Mouse (Mus musculus) limb, embryonic 11.5 days (tissue): ENCODE data around the gene Akap13. TPM values are rescaled to one million over a fixed set of nuclear protein-coding genes. Genes with fewer than 3 reads are reported as not detected.

ENCODE experiments used
- ATAC-seq: fragments of 200-750 bp; cut with Nextera tagmentation; 2 replicates; pipeline ENCODE4 v1.8.0; 2017; ENCODE audit warnings: low read depth; ENCODE audit not compliant: insufficient number of reproducible peaks, low FRiP score, low TSS enrichment
- DNase-seq: peaks from one replicate; pipeline ENCODE4 v3.0.0-alpha.2; 2015; ENCODE audit warnings: low spot score
- H3K27ac ChIP-seq: fragments of 300-500 bp; sonication (generic); replicated peaks from 2 replicates; pipeline ENCODE4 v1.5.1; 2014; ENCODE audit warnings: low read depth, mild to moderate bottlenecking, low read length
- H3K27me3 ChIP-seq: fragments of 300-500 bp; sonication (generic); 2 replicates; pipeline ENCODE4 v1.6.1; 2014; ENCODE audit warnings: mild to moderate bottlenecking, low read length, mixed read lengths; ENCODE audit not compliant: control insufficient read depth, insufficient read depth
- H3K36me3 ChIP-seq: fragments of 300-500 bp; sonication (generic); 2 replicates; pipeline ENCODE4 v1.6.1; 2014; ENCODE audit warnings: mild to moderate bottlenecking, low read length, moderate library complexity, mixed read lengths; ENCODE audit not compliant: control insufficient read depth, insufficient read depth
- H3K4me1 ChIP-seq: fragments of 300-500 bp; sonication (generic); 2 replicates; pipeline ENCODE4 v1.6.1; 2014; ENCODE audit warnings: low read length, mixed read lengths; ENCODE audit not compliant: control insufficient read depth, insufficient read depth
- H3K4me2 ChIP-seq: fragments of 300-500 bp; sonication (generic); 2 replicates; pipeline ENCODE4 v1.6.1; 2014; ENCODE audit warnings: low read depth, mild to moderate bottlenecking, moderate library complexity; ENCODE audit not compliant: severe bottlenecking
- H3K4me3 ChIP-seq: fragments of 300-500 bp; sonication (generic); 2 replicates; pipeline ENCODE4 v1.5.1; 2014; ENCODE audit warnings: low read depth, low read length
- H3K9ac ChIP-seq: fragments of 300-500 bp; sonication (generic); 2 replicates; pipeline ENCODE4 v1.6.1; 2014; ENCODE audit warnings: mild to moderate bottlenecking, low read length
- H3K9me3 ChIP-seq: fragments of 300-500 bp; sonication (generic); 2 replicates; pipeline ENCODE4 v1.6.1; 2016; ENCODE audit warnings: low read length; ENCODE audit not compliant: control insufficient read depth
- WGBS: fragments of 180-500 bp; shearing (Covaris S2); extraction: QIAGEN DNeasy Blood & Tissue Kit; methylation state at CpG from one replicate; pipeline ENCODE4 v1.1.7; 2014; 5-methylcytosine and 5-hydroxymethylcytosine counted together
- polyA plus RNA-seq: library from polyadenylated mRNA; unstranded; fragments of >200 nt; fragmentation: Nextera tagmentation; extraction: Ambion mirVana; gene quantifications from 2 replicates; pipeline ENCODE4 v1.2.1, GENCODE M21; 2014

The Akap13 gene
- polyA plus RNA-seq, 1 experiment from 2014 or later: 32.7 TPM

- WGBS: 86% methylated on average over 3 of the region's 3 CpGs
- Histone ChIP-seq H3K27ac (no peak overlapping the region), H3K9me3 (no peaks in the 10 kb centered on the region), H3K4me1 (no peaks in the 10 kb centered on the region), H3K36me3 (peaks cover 4% of the 10 kb centered on the region; the same call in 1 of the 2 replicates), H3K4me3 (no peak overlapping the region), H3K27me3 (no peaks in the 10 kb centered on the region), H3K9ac (no peak overlapping the region), H3K4me2 (no peak overlapping the region)
- no peak for DNase-seq
- no peak for ATAC-seq
Observed at GRCm38 (mm10) chr7:75702966-75703645, 247.8 kb downstream of the Akap13 start.

DNA sequence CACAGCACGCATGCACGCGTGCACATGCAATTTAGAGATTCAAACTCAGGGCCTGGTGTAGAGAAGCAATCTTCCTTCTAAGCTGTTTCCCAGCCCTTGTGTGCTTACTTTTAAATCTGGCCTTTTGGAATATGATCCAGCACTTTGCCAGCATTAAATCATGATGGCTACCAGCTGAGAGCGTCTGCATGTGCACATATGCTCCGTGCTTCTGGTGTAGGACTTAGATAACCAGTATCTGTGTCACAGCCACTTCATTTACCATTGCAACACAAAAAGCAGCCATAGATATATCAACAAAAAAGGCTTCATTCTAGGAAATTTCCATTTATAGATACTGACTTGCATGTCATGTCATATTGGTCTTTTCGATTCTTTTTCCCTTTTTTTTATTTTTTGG lies 249.5 kb downstream of the Akap13 start:
- ATAC-seq: no peak
- H3K4me2 ChIP-seq: no peak overlapping the region
- peaks cover 4% of the 10 kb centered on the region; the same call in 1 of the 2 replicates for H3K36me3 ChIP-seq
- no peak for DNase-seq
- H3K4me3 ChIP-seq: no peak overlapping the region
- 95% methylated on average over 6 of the region's 6 CpGs for WGBS
- H3K27me3 ChIP-seq: no peaks in the 10 kb centered on the region
- H3K27ac ChIP-seq: no peak overlapping the region
- no peaks in the 10 kb centered on the region for H3K9me3 ChIP-seq
- no peak overlapping the region for H3K9ac ChIP-seq
- no peaks in the 10 kb centered on the region for H3K4me1 ChIP-seq

GRCm38 (mm10) chr7:75709936-75710335 lies 254.6 kb downstream of the Akap13 start:
- Histone ChIP-seq H3K4me1 (no peaks in the 10 kb centered on the region), H3K4me3 (no peak overlapping the region), H3K4me2 (no peak overlapping the region), H3K36me3 (peaks cover 4% of the 10 kb centered on the region; the same call in 1 of the 2 replicates), H3K27ac (no peak overlapping the region), H3K9me3 (no peaks in the 10 kb centered on the region), H3K9ac (no peak overlapping the region), H3K27me3 (no peaks in the 10 kb centered on the region)
- DNase-seq: no peak
- no peak for ATAC-seq
- WGBS: 91% methylated on average over 4 of the region's 4 CpGs

DNA sequence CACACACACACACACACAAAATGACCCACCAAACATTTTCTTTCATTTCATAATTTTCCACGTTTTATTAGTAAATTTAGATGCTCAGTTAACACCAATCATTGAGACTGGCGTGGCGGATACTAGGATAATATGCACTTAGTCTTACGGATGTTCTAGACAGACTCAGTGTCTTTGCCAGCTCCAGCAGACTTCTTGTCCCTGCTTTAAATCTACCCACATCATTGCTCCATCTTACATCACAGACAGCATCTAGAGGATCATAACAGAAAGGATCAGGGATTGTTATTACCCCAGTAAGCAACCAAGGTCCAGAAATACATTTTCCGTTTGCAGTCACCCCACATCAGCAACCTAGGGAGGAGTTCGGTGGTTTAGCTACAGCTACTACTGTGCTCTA lies 255.6 kb downstream of the Akap13 start:
- no peak overlapping the region for H3K4me3 ChIP-seq
- DNase-seq (no peak), ATAC-seq (no peak)
- H3K27ac ChIP-seq: no peak overlapping the region
- H3K4me1 ChIP-seq: no peaks in the 10 kb centered on the region
- H3K9ac ChIP-seq: no peak overlapping the region
- H3K36me3 ChIP-seq: peaks cover 4% of the 10 kb centered on the region; the same call in 1 of the 2 replicates
- 94% methylated on average over 6 of the region's 6 CpGs for WGBS
- no peaks in the 10 kb centered on the region for H3K27me3 ChIP-seq
- H3K4me2 ChIP-seq: no peak overlapping the region
- H3K9me3 ChIP-seq: no peaks in the 10 kb centered on the region

- 96% methylated on average over 2 of the region's 2 CpGs for WGBS
Observed at GRCm38 (mm10) chr7:75711436-75711835, 256.1 kb downstream of the Akap13 start.

DNA sequence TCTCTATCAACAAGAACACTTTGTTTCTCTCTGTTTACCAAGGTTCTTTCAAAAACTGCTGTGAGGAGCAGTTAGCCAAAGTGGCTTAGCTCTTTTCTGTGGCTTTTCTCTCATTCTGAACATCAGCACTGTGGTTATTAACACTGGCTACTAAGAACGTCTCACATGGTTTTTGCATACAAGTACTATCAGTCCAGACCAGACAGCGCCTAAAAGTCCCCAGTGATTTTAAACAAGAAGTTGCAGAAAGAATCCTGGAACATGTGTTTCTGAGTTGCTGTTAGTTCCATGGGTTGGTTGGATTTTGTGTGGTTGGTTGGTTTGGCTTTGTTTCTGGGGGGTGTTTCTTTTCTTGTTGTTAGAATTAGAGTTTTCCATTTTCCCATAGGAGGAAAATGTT lies 257.5 kb downstream of the Akap13 start:
- WGBS: 86% methylated on average over 2 of the region's 2 CpGs
- Histone ChIP-seq H3K27me3 (no peaks in the 10 kb centered on the region), H3K4me1 (no peaks in the 10 kb centered on the region), H3K9ac (no peak overlapping the region), H3K4me3 (no peak overlapping the region), H3K27ac (no peak overlapping the region), H3K36me3 (no peaks in the 10 kb centered on the region), H3K4me2 (no peak overlapping the region), H3K9me3 (no peaks in the 10 kb centered on the region)
- DNase-seq (no peak), ATAC-seq (no peak)

More at GRCm38 (mm10) chr7:75711436-75711835, 256.1 kb downstream of the Akap13 start:
- H3K4me1 ChIP-seq: no peaks in the 10 kb centered on the region
- no peaks in the 10 kb centered on the region for H3K27me3 ChIP-seq
- H3K4me3 ChIP-seq: no peak overlapping the region
- H3K27ac ChIP-seq: no peak overlapping the region
- H3K36me3 ChIP-seq: no peaks in the 10 kb centered on the region
- no peaks in the 10 kb centered on the region for H3K9me3 ChIP-seq
- H3K4me2 ChIP-seq: no peak overlapping the region
- no peak for DNase-seq
- H3K9ac ChIP-seq: no peak overlapping the region
- ATAC-seq: no peak

DNA sequence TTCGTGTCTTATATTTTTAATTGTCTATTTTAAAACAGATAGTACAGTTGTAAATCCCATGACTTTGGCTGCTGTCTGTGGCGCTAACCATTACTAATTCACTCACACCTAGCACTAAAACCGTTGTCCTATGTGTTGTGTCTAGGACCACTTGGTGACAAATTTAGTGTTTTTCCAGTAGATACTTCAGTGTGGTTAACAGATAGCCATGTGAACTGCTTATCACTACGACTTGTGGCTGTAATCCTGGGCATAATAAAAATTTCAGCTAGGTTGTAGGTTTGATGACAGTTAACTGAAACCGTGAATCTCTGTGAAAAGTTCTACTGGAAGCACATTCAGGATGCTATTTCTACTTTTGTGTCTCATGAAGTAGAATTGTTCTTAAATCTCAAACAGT lies 258.6 kb downstream of the Akap13 start:
- no peak overlapping the region for H3K4me3 ChIP-seq
- no peak for DNase-seq
- H3K36me3 ChIP-seq: no peaks in the 10 kb centered on the region
- H3K27ac ChIP-seq: no peak overlapping the region
- no peaks in the 10 kb centered on the region for H3K9me3 ChIP-seq
- no peak overlapping the region for H3K4me2 ChIP-seq
- no peaks in the 10 kb centered on the region for H3K27me3 ChIP-seq
- 92% methylated on average over 5 of the region's 5 CpGs for WGBS
- ATAC-seq: no peak
- no peaks in the 10 kb centered on the region for H3K4me1 ChIP-seq
- no peak overlapping the region for H3K9ac ChIP-seq

DNA sequence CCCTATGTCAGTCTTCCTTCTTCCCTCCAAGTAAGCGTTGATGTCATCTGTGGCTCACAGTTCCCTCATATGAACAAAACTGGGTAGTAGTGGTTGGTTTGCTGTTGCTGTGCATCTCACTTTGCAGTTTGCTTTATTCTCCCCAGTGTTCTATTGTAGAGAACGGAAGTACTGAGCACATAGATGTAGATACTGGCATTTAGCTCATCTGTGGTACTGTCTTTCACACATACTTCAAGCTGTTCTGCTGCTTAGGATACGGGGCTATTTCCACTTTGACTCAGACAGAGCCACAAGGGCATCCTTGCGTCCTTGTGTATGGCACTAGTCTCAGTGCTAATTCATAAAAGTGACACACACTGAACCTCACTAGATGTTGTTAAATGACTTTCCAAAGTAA lies 259.7 kb downstream of the Akap13 start:
- no peak for ATAC-seq
- Histone ChIP-seq H3K9me3 (no peaks in the 10 kb centered on the region), H3K27ac (no peak overlapping the region), H3K4me2 (no peak overlapping the region), H3K36me3 (no peaks in the 10 kb centered on the region), H3K27me3 (no peaks in the 10 kb centered on the region), H3K9ac (no peak overlapping the region), H3K4me1 (no peaks in the 10 kb centered on the region), H3K4me3 (no peak overlapping the region)
- WGBS: 90% methylated on average over 4 of the region's 4 CpGs
- no peak for DNase-seq

- H3K4me2 ChIP-seq: no peak overlapping the region
- H3K4me1 ChIP-seq: no peaks in the 10 kb centered on the region
- no peaks in the 10 kb centered on the region for H3K27me3 ChIP-seq
- WGBS: 59% methylated on average over 4 of the region's 4 CpGs
- no peak for DNase-seq
- no peak overlapping the region for H3K27ac ChIP-seq
- no peaks in the 10 kb centered on the region for H3K36me3 ChIP-seq
- no peak overlapping the region for H3K9ac ChIP-seq
- no peak overlapping the region for H3K4me3 ChIP-seq
- H3K9me3 ChIP-seq: no peaks in the 10 kb centered on the region
- ATAC-seq: no peak
Observed at GRCm38 (mm10) chr7:75715939-75716338, 260.6 kb downstream of the Akap13 start.
